Comparison of ENCODE assay signal across 22 mouse cellular contexts in the genomic region with DNA sequence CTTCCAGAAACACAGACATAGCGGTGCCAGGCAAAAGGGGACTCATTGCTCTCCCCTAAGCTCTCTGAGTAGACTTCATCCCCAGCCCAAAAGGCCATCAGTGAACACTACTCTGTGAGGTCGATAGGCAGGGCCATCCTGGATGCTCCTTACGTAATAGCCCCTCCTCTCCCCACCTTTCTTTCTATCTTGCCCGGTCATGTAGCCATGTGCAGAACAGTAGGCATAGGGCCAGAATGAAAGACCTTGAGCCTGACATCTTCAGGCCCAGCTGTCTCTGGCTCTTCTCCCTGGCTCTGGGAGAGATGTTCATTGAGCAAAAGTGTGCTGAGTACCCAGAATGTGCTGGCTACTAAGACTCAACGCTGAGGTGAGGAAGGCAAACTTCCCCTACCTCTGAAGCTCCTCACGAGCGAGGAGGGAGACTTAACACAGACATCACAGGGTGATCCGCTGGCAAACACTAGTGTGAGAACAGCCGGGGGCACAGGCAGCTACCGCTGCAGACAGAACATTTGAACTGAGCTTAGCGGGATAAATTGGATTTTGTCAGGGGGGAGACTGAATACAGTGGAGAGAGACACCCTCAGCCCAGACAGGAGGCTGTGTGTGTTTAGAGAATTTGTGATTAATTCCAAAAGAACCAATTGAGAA. TPM values are rescaled to one million over a fixed set of nuclear protein-coding genes. Genes with fewer than 3 reads are reported as not detected.
DNase-seq lines count a peak whose midpoint lies in the region; ATAC-seq and TF ChIP-seq lines count a peak whose summit lies in the region.
"Had no signal": no experiment of that assay in that cellular context is flagged by ENCODE, and none has a peak within 500 bp of the region (broad histone marks: within the 10 kb centered on the region; RNA-seq: fewer than 3 reads in every experiment).

No protein-coding gene starts in this region.

- H3K4me3 ChIP-seq in liver, adult 2 months (ENCODE audit: insufficient read depth, low read depth, low read length) = no peak overlapping the region
- no peak overlapping the region for H3K4me3 ChIP-seq in intestine, postnatal 0 days (ENCODE audit: low read depth, low read length)
- no peak overlapping the region for H3K4me3 ChIP-seq in heart, embryonic 10.5 days
- H3K4me3 ChIP-seq: forebrain, embryonic 10.5 days; limb, embryonic 13.5 days; megakaryocyte, embryonic 14.5 days; myocyte; neural tube, embryonic 15.5 days had no signal

- no peak overlapping the region for H3K9ac ChIP-seq in liver, adult 2 months (ENCODE audit: low read depth, low read length)
- no peak overlapping the region for H3K9ac ChIP-seq in intestine, postnatal 0 days (ENCODE audit: low read depth, low read length)
- H3K9ac ChIP-seq: limb, embryonic 13.5 days; neural tube, embryonic 15.5 days had no signal

- TF ChIP-seq POLR2A in liver, adult 2 months (IDR thresholded peaks at IDR 0.05; ENCODE audit: extremely low read depth, insufficient read depth, low read length) = no peak

- no peak overlapping the region for H3K27ac ChIP-seq in liver, adult 2 months (replicated peaks; ENCODE audit: insufficient read depth, low read depth, low read length)
- no peak overlapping the region for H3K27ac ChIP-seq in intestine, postnatal 0 days (ENCODE audit: low read depth, low read length)
- no peak overlapping the region for H3K27ac ChIP-seq in heart, embryonic 10.5 days
- H3K27ac ChIP-seq: forebrain, embryonic 10.5 days; kidney, postnatal 0 days; limb, embryonic 13.5 days; neural tube, embryonic 15.5 days had no signal

- 0 out of 2 replicates have a peak, but pooled peaks have one; percentile 15 for ATAC-seq in cerebellum, adult (ENCODE audit: insufficient number of reproducible peaks, low FRiP score, low TSS enrichment)
- no peak for ATAC-seq in intestine, postnatal 0 days
- ATAC-seq: activated CD4-positive, CD25-positive, alpha-beta regulatory T cell, adult 4 months had no signal

- no peaks in the 10 kb centered on the region for H3K79me2 ChIP-seq in liver, adult 2 months (ENCODE audit: control insufficient read depth, insufficient read depth, low read length)

- no peaks in the 10 kb centered on the region for H3K9me3 ChIP-seq in intestine, postnatal 0 days (ENCODE audit: control insufficient read depth)
- H3K9me3 ChIP-seq in heart, embryonic 10.5 days = no peaks in the 10 kb centered on the region
- H3K9me3 ChIP-seq: forebrain, embryonic 10.5 days; limb, embryonic 13.5 days; neural tube, embryonic 15.5 days had no signal

- H3K27me3 ChIP-seq in liver, adult 2 months (ENCODE audit: control insufficient read depth, insufficient read depth, low read length) = no peaks in the 10 kb centered on the region
- H3K27me3 ChIP-seq in intestine, postnatal 0 days (replicated peaks; ENCODE audit: control insufficient read depth, insufficient read depth, low read length) = no peaks in the 10 kb centered on the region
- peaks cover 15% of the 10 kb centered on the region; the same call in 1 of the 2 replicates for H3K27me3 ChIP-seq in heart, embryonic 10.5 days (ENCODE audit: insufficient read depth, poor library complexity, severe bottlenecking)
- H3K27me3 ChIP-seq: limb, embryonic 13.5 days had no signal

- DNase-seq in cerebellum, adult 11 months = no peak
- peak; percentile 73 for DNase-seq in liver, adult 2 months (ENCODE audit: extremely low read depth, low read depth, low spot score)
- DNase-seq in liver = no peak
- DNase-seq in brain, adult 2 months (ENCODE audit: low read depth, low spot score) = peak; percentile 53
- peak; percentile 9 to 12 for DNase-seq in cerebellum, postnatal 36 days
- no peak for DNase-seq in heart, embryonic 10.5 days (ENCODE audit: low spot score)
- DNase-seq: heart, adult 11 months; heart, postnatal 4 days; lung, postnatal 14 days; retina, postnatal 1 day; right cerebral cortex, postnatal 4 days had no signal

- 51% methylated on average over 11 of the region's 11 CpGs for WGBS in liver, adult 2 months
- WGBS in intestine, postnatal 0 days = 53% methylated on average over 11 of the region's 11 CpGs
- 65% methylated on average over 11 of the region's 11 CpGs for WGBS in heart, embryonic 10.5 days

- no peaks in the 10 kb centered on the region for H3K36me3 ChIP-seq in liver, adult 2 months (ENCODE audit: control insufficient read depth, insufficient read depth, low read length)
- H3K36me3 ChIP-seq in intestine, postnatal 0 days (ENCODE audit: control insufficient read depth, insufficient read depth) = no peaks in the 10 kb centered on the region
- no peaks in the 10 kb centered on the region for H3K36me3 ChIP-seq in heart, embryonic 10.5 days
- H3K36me3 ChIP-seq: forebrain, embryonic 10.5 days; limb, embryonic 13.5 days; neural tube, embryonic 15.5 days had no signal

- H3K4me1 ChIP-seq in liver, adult 2 months (ENCODE audit: control insufficient read depth, insufficient read depth, low read length) = no peaks in the 10 kb centered on the region
- H3K4me1 ChIP-seq in intestine, postnatal 0 days (replicated peaks; ENCODE audit: control insufficient read depth, insufficient read depth, low read length) = no peaks in the 10 kb centered on the region
- H3K4me1 ChIP-seq in heart, embryonic 10.5 days = no peaks in the 10 kb centered on the region
- H3K4me1 ChIP-seq: limb, embryonic 13.5 days; neural tube, embryonic 15.5 days had no signal

- TF ChIP-seq CTCF in liver, adult 2 months (IDR thresholded peaks at IDR 0.05; ENCODE audit: low read depth, low read length) = no peak
- no peak for TF ChIP-seq CTCF in intestine, postnatal 0 days (IDR thresholded peaks at IDR 0.05; ENCODE audit: low read depth)

- no peak overlapping the region for H3K4me2 ChIP-seq in intestine, postnatal 0 days (replicated peaks; ENCODE audit: low read depth)
- H3K4me2 ChIP-seq: limb, embryonic 13.5 days; neural tube, embryonic 15.5 days had no signal

RNA-seq across cellular contexts. Expression of gene Tmprss4, which starts 11.8 kb away (rescaled TPM):
- 0.37 and 1.1 TPM in 2 replicates for total RNA-seq in liver, adult 2 months (2014; rRNA removed)
- polyA plus RNA-seq in liver, adult 2 months (2012; rRNA removed) = 0.14 and 0.43 TPM in 2 replicates
- 70.6 and 72.0 TPM in 2 replicates for polyA plus RNA-seq in intestine, postnatal 0 days (2015; fragmentation: Nextera tagmentation; extraction: Ambion mirVana)
- polyA plus RNA-seq in heart, embryonic 10.5 days (2016; fragmentation: Nextera tagmentation; extraction: Ambion mirVana) = not detected in 2 replicates
- total RNA-seq: gastrocnemius, adult 8-10 months; heart, postnatal 4 days had no signal
- polyA plus RNA-seq: activated CD4-positive, CD25-positive, alpha-beta regulatory T cell, adult 4 months; heart, embryonic 14.5 days; myocyte; neural tube, embryonic 15.5 days had no signal

RNA-seq across cellular contexts. Expression of gene BC049352, which starts 33.8 kb away (rescaled TPM):
- 0.55 and 0.60 TPM in 2 replicates for total RNA-seq in liver, adult 2 months (2014; rRNA removed)
- 0.17 and 0.44 TPM in 2 replicates for polyA plus RNA-seq in liver, adult 2 months (2012; rRNA removed)
- 0.48 and 1.0 TPM in 2 replicates for polyA plus RNA-seq in intestine, postnatal 0 days (2015; fragmentation: Nextera tagmentation; extraction: Ambion mirVana)
- polyA plus RNA-seq in heart, embryonic 10.5 days (2016; fragmentation: Nextera tagmentation; extraction: Ambion mirVana) = not detected in 2 replicates
- total RNA-seq: heart, postnatal 4 days had no signal
- polyA plus RNA-seq: forebrain, embryonic 10.5 days; heart, embryonic 14.5 days; limb, embryonic 13.5 days; myocyte; neural tube, embryonic 15.5 days had no signal

RNA-seq across cellular contexts. Expression of gene Il10ra, which starts 53.3 kb away (rescaled TPM):
- 2.7 and 3.5 TPM in 2 replicates for total RNA-seq in liver, adult 2 months (2014; rRNA removed)
- polyA plus RNA-seq in liver, adult 2 months (2012; rRNA removed) = 1.6 and 2.9 TPM in 2 replicates
- 1.2 TPM in 2 replicates for polyA plus RNA-seq in intestine, postnatal 0 days (2015; fragmentation: Nextera tagmentation; extraction: Ambion mirVana)
- 0.25 and 0.44 TPM in 2 replicates for polyA plus RNA-seq in heart, embryonic 10.5 days (2016; fragmentation: Nextera tagmentation; extraction: Ambion mirVana)
- polyA plus RNA-seq: myocyte had no signal

Comparison
In these comparisons a context has a peak if more than half of its experiments do, and no peak if none do; other contexts are left out.
1. DNase-seq: peak in liver, adult 2 months (single experiment), brain, adult 2 months (single experiment) and cerebellum, postnatal 36 days (2 of 2); none in cerebellum, adult 11 months (single experiment), liver (single experiment) and heart, embryonic 10.5 days (single experiment).
2. RNA of gene Tmprss4, which starts 11.8 kb away (polyA plus RNA-seq): 70.6 to 72.0 TPM in intestine, postnatal 0 days; 0.14 to 0.43 TPM in liver, adult 2 months and not detected in heart, embryonic 10.5 days; every median in the first group is over 10 times any median in the second.